Mouse (Mus musculus): ENCODE measurements at regions not wholly inside any gene's neighbourhood (a gene's known extent, or its start where the extent isn't known, plus 50 kb on each side); places are given as distances from the start of the nearest gene placed in this dataset.

- DNase-seq (ENCODE audit: low spot score) = peak; percentile 64
These were observed 96.5 kb upstream of the Mgmt start for GRCm38 (mm10) chr7:136797780-136798435.

GRCm38 (mm10) chr7:136798605-136799004, 95.8 kb upstream of the Mgmt start:
- no peak for DNase-seq (ENCODE audit: low spot score)

GRCm38 (mm10) chr7:136807101-136807500, 87.3 kb upstream of the Mgmt start:
- no peak for DNase-seq (ENCODE audit: low spot score)

- no peak for DNase-seq (ENCODE audit: low spot score)
These were observed 86.4 kb upstream of the Mgmt start for GRCm38 (mm10) chr7:136807968-136808367.

- DNase-seq (ENCODE audit: low spot score) = no peak
These were observed 84.8 kb upstream of the Mgmt start for GRCm38 (mm10) chr7:136809576-136809975.

GRCm38 (mm10) chr7:136813691-136814325, 80.6 kb upstream of the Mgmt start:
- DNase-seq (ENCODE audit: low spot score) = no peak

- DNase-seq (ENCODE audit: low spot score) = no peak
These were observed 79.7 kb upstream of the Mgmt start for GRCm38 (mm10) chr7:136814751-136815150.

GRCm38 (mm10) chr7:136820291-136820690, 74.1 kb upstream of the Mgmt start:
- no peak for DNase-seq (ENCODE audit: low spot score)

- no peak for DNase-seq (ENCODE audit: low spot score)
These were observed 68.8 kb upstream of the Mgmt start for GRCm38 (mm10) chr7:136825647-136826046.

GRCm38 (mm10) chr7:136829621-136830313, 64.6 kb upstream of the Mgmt start:
- no peak for DNase-seq (ENCODE audit: low spot score)

GRCm38 (mm10) chr7:136832419-136832818, 62.0 kb upstream of the Mgmt start:
- no peak for DNase-seq (ENCODE audit: low spot score)

GRCm38 (mm10) chr7:136838971-136839370, 55.4 kb upstream of the Mgmt start:
- DNase-seq (ENCODE audit: low spot score) = no peak

- no peak for DNase-seq (ENCODE audit: low spot score)
These were observed 54.2 kb upstream of the Mgmt start for GRCm38 (mm10) chr7:136840224-136840623.

GRCm38 (mm10) chr7:136842751-136843150, 51.7 kb upstream of the Mgmt start:
- DNase-seq (ENCODE audit: low spot score) = no peak

GRCm38 (mm10) chr7:136844282-136844681, 50.1 kb upstream of the Mgmt start:
- no peak for DNase-seq (ENCODE audit: low spot score)

All from yolk sac, embryonic 10.5 days (tissue).